Mouse (Mus musculus): ENCODE measurements around the gene Henmt1. TPM values are rescaled to one million over a fixed set of nuclear protein-coding genes. Genes with fewer than 3 reads are reported as not detected.

Gene Henmt1
- polyA plus RNA-seq, 1 experiment: not detected

DNA sequence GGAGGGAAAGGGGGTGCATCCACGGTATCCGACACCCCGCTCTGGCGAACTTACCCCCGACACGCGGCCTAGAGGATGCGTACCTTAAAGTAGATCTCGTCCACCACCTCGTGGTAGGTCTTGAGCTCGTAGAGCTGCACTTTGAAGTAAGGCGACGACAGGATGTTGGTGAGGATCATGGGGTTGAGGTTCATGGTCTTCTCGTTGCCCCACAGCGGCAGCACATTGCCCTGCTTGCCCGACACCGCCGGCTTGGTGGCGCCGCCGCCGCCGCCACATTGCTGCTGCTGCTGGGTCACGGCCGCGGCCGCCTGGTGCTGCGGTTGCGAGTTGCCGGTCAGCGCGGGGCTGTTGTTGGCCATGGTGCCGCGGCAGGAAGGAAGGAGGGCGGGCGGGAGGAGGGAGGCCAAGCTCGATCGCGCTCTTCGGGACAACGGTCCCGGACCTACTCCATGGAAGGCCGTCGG is 28.6 kb upstream of the Henmt1 start:
- Histone ChIP-seq H3K9me3 (no peaks in the 10 kb centered on the region), H3K27me3 (replicated peaks) (no peaks in the 10 kb centered on the region), H3K4me1 (peaks cover 39% of the 10 kb centered on the region), H3K4me3 (replicated peaks) (peak overlapping the region; percentile 99), H3K36me3 (replicated peaks; ENCODE audit: low read length) (peaks cover 33% of the 10 kb centered on the region)
- TF ChIP-seq GATA1 (IDR thresholded peaks at IDR 0.05; ENCODE audit: borderline replicate concordance, low read length) (no peak), FLI1 (IDR thresholded peaks at IDR 0.05; ENCODE audit: low read length) (no peak)

DNA sequence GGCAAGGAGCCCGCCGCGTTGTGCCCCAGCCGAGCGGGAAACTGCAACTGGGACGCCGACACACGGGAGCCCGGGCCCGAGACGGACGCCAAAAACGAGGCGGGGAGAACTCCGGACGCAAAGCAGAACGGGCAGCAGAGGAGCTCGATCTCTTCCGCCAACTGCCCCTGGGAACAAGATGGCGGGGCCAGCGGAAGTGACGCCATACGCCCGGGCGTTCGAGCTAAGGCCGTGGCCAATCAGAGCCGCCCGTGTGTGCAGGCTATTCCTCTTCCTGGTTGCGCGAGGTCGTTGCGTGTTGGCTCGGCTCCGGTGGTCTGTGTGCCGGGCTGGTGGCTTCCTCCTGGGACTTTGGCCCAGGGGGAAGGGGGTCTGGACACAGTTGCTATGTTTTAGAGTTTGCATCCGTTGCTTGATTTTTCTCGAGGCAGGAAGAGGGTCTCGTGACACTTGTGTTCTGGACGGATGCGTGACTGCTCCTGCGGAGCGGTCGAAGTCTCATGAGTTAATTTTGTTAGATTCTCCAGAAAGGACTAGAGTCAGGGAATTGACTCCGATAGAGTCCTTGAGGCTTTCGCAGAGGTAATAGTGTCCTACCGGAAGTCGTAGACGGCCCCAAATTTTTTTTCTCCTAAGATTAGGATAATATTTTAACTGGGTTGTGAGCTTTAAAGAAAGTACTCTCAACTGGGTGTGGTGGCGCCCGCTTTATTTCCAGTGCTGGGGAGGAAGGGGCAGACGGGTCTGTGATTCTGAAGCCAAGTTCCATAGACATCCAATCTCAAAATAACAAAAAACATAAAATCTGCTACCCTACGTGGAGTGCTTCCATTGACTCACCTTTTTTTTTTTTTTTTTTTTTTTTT is 27.9 kb upstream of the Henmt1 start, which contains the start of gene Prpf38b:
Gene Prpf38b, minus strand, starts transcription at position 180 of the 866 bp plus-strand sequence.
- H3K27me3 ChIP-seq (replicated peaks): no peaks in the 10 kb centered on the region
- peak within 1 kb of the TSS; percentile 99 for H3K4me3 ChIP-seq (replicated peaks)
- H3K9me3 ChIP-seq: no peaks in the 10 kb centered on the region
- H3K36me3 ChIP-seq (replicated peaks; ENCODE audit: low read length): peaks cover 26% of the 10 kb centered on the region
- peaks cover 46% of the 10 kb centered on the region for H3K4me1 ChIP-seq
- TF ChIP-seq FLI1 (IDR thresholded peaks at IDR 0.05; ENCODE audit: low read length) (peak; percentile 48; the same call in 1 of the 2 replicates), GATA1 (IDR thresholded peaks at IDR 0.05; ENCODE audit: borderline replicate concordance, low read length) (no peak)

GRCm38 (mm10) chr3:108915999-108916398 is 23.7 kb upstream of the Henmt1 start:
- Histone ChIP-seq H3K27me3 (replicated peaks) (peaks cover 2% of the 10 kb centered on the region), H3K4me1 (peaks cover 41% of the 10 kb centered on the region), H3K36me3 (replicated peaks; ENCODE audit: low read length) (no peaks in the 10 kb centered on the region), H3K4me3 (replicated peaks) (no peak overlapping the region), H3K9me3 (no peaks in the 10 kb centered on the region)
- TF ChIP-seq GATA1 (IDR thresholded peaks at IDR 0.05; ENCODE audit: borderline replicate concordance, low read length) (no peak), FLI1 (IDR thresholded peaks at IDR 0.05; ENCODE audit: low read length) (no peak)

- Histone ChIP-seq H3K4me1 (peaks cover 48% of the 10 kb centered on the region), H3K36me3 (replicated peaks; ENCODE audit: low read length) (no peaks in the 10 kb centered on the region), H3K4me3 (replicated peaks) (peak overlapping the region; percentile 67), H3K9me3 (no peaks in the 10 kb centered on the region), H3K27me3 (replicated peaks) (peaks cover 2% of the 10 kb centered on the region)
- TF ChIP-seq GATA1 (IDR thresholded peaks at IDR 0.05; ENCODE audit: borderline replicate concordance, low read length): no peak
- no peak for TF ChIP-seq FLI1 (IDR thresholded peaks at IDR 0.05; ENCODE audit: low read length)
These were observed 22.8 kb upstream of the Henmt1 start for GRCm38 (mm10) chr3:108916857-108917256.

DNA sequence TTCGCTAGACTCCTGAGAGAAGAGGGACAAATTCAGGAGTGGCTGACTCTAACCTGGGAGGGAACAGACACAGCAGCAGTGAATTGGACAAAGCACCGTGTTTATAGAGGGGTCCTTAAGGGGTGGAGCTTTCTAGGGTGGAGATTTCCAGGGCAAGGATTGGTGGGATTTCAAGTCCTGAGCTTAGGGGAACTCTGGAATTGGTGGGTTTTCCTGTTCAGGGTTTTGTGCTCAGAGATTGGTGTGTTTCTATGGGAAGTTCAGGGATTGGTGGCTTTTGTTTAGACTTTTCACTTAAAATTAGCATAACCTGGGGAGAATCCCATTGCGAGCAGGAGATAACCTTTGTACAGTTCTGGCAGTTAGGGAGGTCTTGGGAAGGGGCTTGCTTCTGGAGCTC is 21.7 kb upstream of the Henmt1 start:
- H3K4me1 ChIP-seq: peaks cover 47% of the 10 kb centered on the region
- TF ChIP-seq FLI1 (IDR thresholded peaks at IDR 0.05; ENCODE audit: low read length) (no peak), GATA1 (IDR thresholded peaks at IDR 0.05; ENCODE audit: borderline replicate concordance, low read length) (no peak)
- H3K36me3 ChIP-seq (replicated peaks; ENCODE audit: low read length): no peaks in the 10 kb centered on the region
- H3K27me3 ChIP-seq (replicated peaks): peaks cover 2% of the 10 kb centered on the region
- H3K4me3 ChIP-seq (replicated peaks): no peak overlapping the region
- no peaks in the 10 kb centered on the region for H3K9me3 ChIP-seq

GRCm38 (mm10) chr3:108918852-108919251 is 20.8 kb upstream of the Henmt1 start:
- Histone ChIP-seq H3K36me3 (replicated peaks; ENCODE audit: low read length) (no peaks in the 10 kb centered on the region), H3K4me1 (peaks cover 40% of the 10 kb centered on the region), H3K4me3 (replicated peaks) (no peak overlapping the region), H3K9me3 (no peaks in the 10 kb centered on the region), H3K27me3 (replicated peaks) (peaks cover 2% of the 10 kb centered on the region)
- TF ChIP-seq GATA1 (IDR thresholded peaks at IDR 0.05; ENCODE audit: borderline replicate concordance, low read length): no peak
- no peak for TF ChIP-seq FLI1 (IDR thresholded peaks at IDR 0.05; ENCODE audit: low read length)

- peaks cover 35% of the 10 kb centered on the region for H3K4me1 ChIP-seq
- no peaks in the 10 kb centered on the region for H3K36me3 ChIP-seq (replicated peaks; ENCODE audit: low read length)
- H3K4me3 ChIP-seq (replicated peaks): no peak overlapping the region
- peaks cover 2% of the 10 kb centered on the region for H3K27me3 ChIP-seq (replicated peaks)
- no peaks in the 10 kb centered on the region for H3K9me3 ChIP-seq
- TF ChIP-seq GATA1 (IDR thresholded peaks at IDR 0.05; ENCODE audit: borderline replicate concordance, low read length) (no peak), FLI1 (IDR thresholded peaks at IDR 0.05; ENCODE audit: low read length) (no peak)
These were observed 19.1 kb upstream of the Henmt1 start for GRCm38 (mm10) chr3:108920442-108921070.

DNA sequence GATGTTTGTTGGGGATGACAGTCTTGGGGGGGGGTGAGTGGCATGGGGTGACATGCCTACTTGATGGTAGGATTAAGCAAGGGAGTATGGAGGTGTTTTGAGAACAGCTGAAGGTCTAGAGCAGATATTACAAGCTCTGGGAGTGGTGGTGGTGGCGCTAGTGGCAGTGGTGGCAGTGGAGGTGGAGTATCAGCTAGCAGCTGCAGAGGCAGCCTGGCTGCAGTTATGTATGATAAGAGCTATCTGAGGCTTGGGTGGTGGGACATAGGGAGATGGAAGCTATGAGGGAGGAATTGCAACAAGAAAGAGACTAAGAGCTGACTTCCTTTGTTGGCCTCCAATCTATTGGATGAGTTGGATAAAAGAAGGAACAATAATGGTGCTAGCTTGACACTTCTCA is 17.9 kb upstream of the Henmt1 start:
- no peak overlapping the region for H3K4me3 ChIP-seq (replicated peaks)
- peaks cover 27% of the 10 kb centered on the region for H3K4me1 ChIP-seq
- TF ChIP-seq FLI1 (IDR thresholded peaks at IDR 0.05; ENCODE audit: low read length): no peak
- no peak for TF ChIP-seq GATA1 (IDR thresholded peaks at IDR 0.05; ENCODE audit: borderline replicate concordance, low read length)
- no peaks in the 10 kb centered on the region for H3K36me3 ChIP-seq (replicated peaks; ENCODE audit: low read length)
- H3K9me3 ChIP-seq: no peaks in the 10 kb centered on the region
- H3K27me3 ChIP-seq (replicated peaks): peaks cover 2% of the 10 kb centered on the region

DNA sequence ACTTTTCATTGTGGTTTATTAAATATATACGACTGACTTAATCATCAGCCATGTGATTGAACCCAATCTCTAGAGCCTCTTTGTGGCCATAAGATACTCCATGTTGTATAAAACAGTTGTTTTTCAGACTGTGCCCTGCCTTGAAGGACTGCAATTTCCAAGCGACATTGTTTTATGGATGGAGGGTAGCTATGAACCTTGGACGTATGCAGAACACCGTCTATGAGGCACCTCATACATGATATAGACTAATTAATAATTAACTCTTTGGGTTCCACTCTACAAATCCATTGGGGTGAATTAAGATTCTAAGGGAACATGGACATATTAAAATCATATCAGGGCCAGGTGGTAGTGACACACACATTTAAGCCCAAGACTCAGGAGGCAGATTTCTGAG is 14.0 kb upstream of the Henmt1 start:
- Histone ChIP-seq H3K4me1 (peaks cover 16% of the 10 kb centered on the region), H3K9me3 (peaks cover 9% of the 10 kb centered on the region), H3K27me3 (replicated peaks) (no peaks in the 10 kb centered on the region), H3K4me3 (replicated peaks) (no peak overlapping the region), H3K36me3 (replicated peaks; ENCODE audit: low read length) (no peaks in the 10 kb centered on the region)
- TF ChIP-seq GATA1 (IDR thresholded peaks at IDR 0.05; ENCODE audit: borderline replicate concordance, low read length) (no peak), FLI1 (IDR thresholded peaks at IDR 0.05; ENCODE audit: low read length) (no peak)

- Histone ChIP-seq H3K4me1 (peaks cover 14% of the 10 kb centered on the region), H3K36me3 (replicated peaks; ENCODE audit: low read length) (no peaks in the 10 kb centered on the region), H3K9me3 (peaks cover 15% of the 10 kb centered on the region), H3K27me3 (replicated peaks) (no peaks in the 10 kb centered on the region), H3K4me3 (replicated peaks) (no peak overlapping the region)
- TF ChIP-seq FLI1 (IDR thresholded peaks at IDR 0.05; ENCODE audit: low read length) (no peak), GATA1 (IDR thresholded peaks at IDR 0.05; ENCODE audit: borderline replicate concordance, low read length) (no peak)
These were observed 13.4 kb upstream of the Henmt1 start for GRCm38 (mm10) chr3:108926308-108926707.
